Mouse (Mus musculus) kidney, postnatal 25 days (tissue): ENCODE data around the gene Olfr1230.

ENCODE experiments used
- DNase-seq, 2 experiments: peaks; one replicate each; pipeline ENCODE4 v3.0.0; 2021; ENCODE audit warnings: mixed read lengths in 2 of 2

Gene Olfr1230

DNA sequence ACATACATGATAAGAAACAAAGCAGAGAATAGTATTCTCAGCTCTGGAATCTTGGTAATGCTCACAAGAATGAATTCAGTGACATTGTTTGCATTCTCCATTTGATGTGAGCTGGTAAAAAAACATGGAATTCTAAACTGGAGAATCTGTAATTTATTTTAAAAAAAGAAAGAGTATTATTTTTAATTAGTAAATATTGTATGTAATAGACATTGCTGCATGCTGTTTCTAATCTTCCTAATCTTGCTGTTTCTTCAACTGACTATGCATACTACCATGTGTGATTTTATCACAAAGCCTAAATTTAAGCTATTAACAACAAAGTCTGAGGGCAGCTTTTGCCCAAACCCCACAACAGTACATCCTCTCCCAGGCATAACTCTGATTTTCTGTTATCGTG lies at the start of gene Olfr1230:
Olfr1230 (minus strand) TSS at position 101 of the 400 bp plus-strand sequence.
- DNase-seq: no peak

DNA sequence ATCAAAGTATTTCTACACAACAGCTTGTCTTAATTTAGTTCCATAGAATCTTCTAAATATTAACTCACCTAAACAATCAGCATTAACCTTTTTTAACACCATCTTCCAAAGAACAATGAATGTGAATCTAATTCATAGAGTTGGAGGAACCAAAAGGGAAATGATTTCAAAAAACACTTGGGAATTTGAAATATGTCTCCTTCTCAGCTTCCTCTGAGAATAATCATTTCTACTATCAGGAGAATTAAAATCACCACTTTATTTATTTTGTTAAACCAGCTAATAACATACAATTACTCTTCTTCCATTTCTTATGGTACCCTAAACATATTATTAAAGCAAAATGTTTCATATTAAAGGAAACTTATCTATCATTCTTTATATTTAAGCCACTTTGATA lies 45.2 kb upstream of the Olfr1230 start, which contains the start of gene Olfr1233:
Olfr1233 (minus strand) TSS at position 101 of the 400 bp plus-strand sequence.
- no peak for DNase-seq

DNA sequence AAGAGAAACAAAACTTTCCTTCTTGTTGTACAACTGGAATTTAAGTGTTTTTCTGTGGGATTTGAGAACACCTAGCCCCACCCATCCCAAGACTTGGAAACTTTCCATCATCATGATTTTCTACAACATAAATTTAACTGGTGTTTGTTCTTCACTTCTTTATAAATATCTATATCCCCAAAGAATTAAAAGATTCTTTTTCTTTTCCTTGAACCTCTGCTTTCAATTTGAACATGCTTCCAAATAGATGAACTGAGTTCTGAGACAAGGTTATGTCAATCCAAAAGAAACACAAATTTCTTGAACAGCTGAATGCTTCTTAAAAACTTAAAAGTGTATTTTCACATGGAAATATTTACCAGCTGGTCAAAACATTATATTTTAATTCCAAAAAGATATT lies 32.5 kb upstream of the Olfr1230 start, which contains the start of gene Olfr1232:
Olfr1232 (minus strand) TSS at position 101 of the 400 bp plus-strand sequence.
- DNase-seq: no peak

- no peak for DNase-seq
Measured at GRCm38 (mm10) chr2:89306974-89307373, 9.9 kb upstream of the Olfr1230 start, which contains the start of gene Olfr1231. Gene Olfr1231 (minus strand): TSS chr2:89307074.

GRCm38 (mm10) chr2:89287914-89288313 lies 9.2 kb downstream of the Olfr1230 start, which contains the start of gene Olfr1229:
Gene Olfr1229 (minus strand): TSS chr2:89288014.
- no peak for DNase-seq

GRCm38 (mm10) chr2:89253962-89254361 lies 43.1 kb downstream of the Olfr1230 start, which contains the start of gene Olfr1228:
Gene Olfr1228 (minus strand): TSS chr2:89254062.
- DNase-seq: no peak
